Mouse (Mus musculus) small intestine, adult 2 months (tissue): ENCODE measurements around the gene Prkci. TPM values are rescaled to one million over a fixed set of nuclear protein-coding genes. Genes with fewer than 3 reads are reported as not detected.

Experiments used
- H3K27ac ChIP-seq: fragments of 200-500 bp; 2 replicates; pipeline ENCODE4 v1.5.1; 2012; ENCODE audit warnings: low read depth, low read length, control low read depth, inconsistent platforms; ENCODE audit not compliant: insufficient read depth
- H3K27me3 ChIP-seq: fragments of 200-500 bp; 2 replicates; pipeline ENCODE4 v1.6.1; 2012; ENCODE audit warnings: mild to moderate bottlenecking, moderate library complexity, low read length, inconsistent platforms; ENCODE audit not compliant: control insufficient read depth, insufficient read depth
- H3K36me3 ChIP-seq: fragments of 200-500 bp; 2 replicates; pipeline ENCODE4 v1.6.1; 2012; ENCODE audit warnings: mild to moderate bottlenecking, low read length, control low read depth, inconsistent platforms; ENCODE audit not compliant: control insufficient read depth, insufficient read depth
- H3K4me1 ChIP-seq: fragments of 200-500 bp; 2 replicates; pipeline ENCODE4 v1.6.1; 2012; ENCODE audit warnings: low read length, inconsistent platforms, mixed read lengths; ENCODE audit not compliant: control insufficient read depth, insufficient read depth, insufficient read length
- H3K4me3 ChIP-seq: fragments of 200-500 bp; 2 replicates; pipeline ENCODE4 v1.5.1; 2012; ENCODE audit warnings: low read depth, mild to moderate bottlenecking, control low read depth, inconsistent platforms, low read length, moderate library complexity
- CTCF ChIP-seq: fragments of 200-500 bp; IDR thresholded peaks from 2 replicates; pipeline ENCODE4 v1.5.1; 2012; ENCODE audit warnings: low read depth, mild to moderate bottlenecking, control low read depth, inconsistent platforms, low read length, moderate library complexity, mixed read lengths; ENCODE audit not compliant: insufficient replicate concordance, insufficient read length; ENCODE audit errors: extremely low read depth
- POLR2A ChIP-seq: fragments of 200-500 bp; IDR thresholded peaks from 2 replicates; pipeline ENCODE4 v1.6.1; 2012; ENCODE audit warnings: low read depth, mild to moderate bottlenecking, control low read depth, inconsistent platforms, low read length, moderate library complexity
- WGBS: fragments of 180-500 bp; shearing (Covaris S2); methylation state at CpG from one replicate; pipeline ENCODE4 v1.1.7; 2018; 5-methylcytosine and 5-hydroxymethylcytosine counted together
- polyA plus RNA-seq: library from polyadenylated mRNA; depleted of rRNA; stranded (reverse); fragments of >200 nt; gene quantifications from 2 replicates; pipeline ENCODE4 v1.2.3, GENCODE M21; 2012

Prkci gene
- polyA plus RNA-seq, 1 experiment: 7.0 TPM

- WGBS: 76% methylated on average over 8 of the region's 8 CpGs
- Histone ChIP-seq H3K27ac (peak overlapping the region; percentile 70), H3K4me1 (peaks cover 5% of the 10 kb centered on the region), H3K27me3 (no peaks in the 10 kb centered on the region), H3K4me3 (peak overlapping the region; percentile 29; the same call in 1 of the 2 replicates), H3K36me3 (no peaks in the 10 kb centered on the region)
- no peak for TF ChIP-seq POLR2A
- no peak for TF ChIP-seq CTCF
Measured at GRCm38 (mm10) chr3:31060745-31061102, 65.2 kb downstream of the Prkci start.

GRCm38 (mm10) chr3:31061103-31061785 lies 65.7 kb downstream of the Prkci start:
- H3K27ac ChIP-seq: peak overlapping the region; percentile 70
- peak overlapping the region; percentile 29; the same call in 1 of the 2 replicates for H3K4me3 ChIP-seq
- peaks cover 5% of the 10 kb centered on the region for H3K4me1 ChIP-seq
- TF ChIP-seq CTCF: no peak
- TF ChIP-seq POLR2A: no peak
- H3K27me3 ChIP-seq: no peaks in the 10 kb centered on the region
- H3K36me3 ChIP-seq: no peaks in the 10 kb centered on the region
- WGBS: 71% methylated on average over 20 of the region's 20 CpGs

- Histone ChIP-seq H3K4me3 (0 out of 2 replicates have a peak overlapping the region, but pooled peaks have one; percentile 20), H3K27me3 (no peaks in the 10 kb centered on the region), H3K36me3 (no peaks in the 10 kb centered on the region), H3K27ac (0 out of 2 replicates have a peak overlapping the region, but pooled peaks have one; percentile 0), H3K4me1 (peaks cover 5% of the 10 kb centered on the region)
- TF ChIP-seq CTCF (peak; percentile 33; the same call in 1 of the 2 replicates), POLR2A (no peak)
- 77% methylated on average over 4 of the region's 4 CpGs for whole genome bisulfite sequencing
Measured at GRCm38 (mm10) chr3:31061786-31062120, 66.2 kb downstream of the Prkci start.

- Histone ChIP-seq H3K27me3 (no peaks in the 10 kb centered on the region), H3K27ac (no peak overlapping the region), H3K4me3 (no peak overlapping the region), H3K36me3 (no peaks in the 10 kb centered on the region), H3K4me1 (peaks cover 5% of the 10 kb centered on the region)
- TF ChIP-seq CTCF (no peak), POLR2A (no peak)
- 82% methylated on average over 7 of the region's 7 CpGs for WGBS
Measured at GRCm38 (mm10) chr3:31062325-31062724, 66.8 kb downstream of the Prkci start.

GRCm38 (mm10) chr3:31068482-31068881 lies 72.9 kb downstream of the Prkci start:
- Histone ChIP-seq H3K4me3 (no peak overlapping the region), H3K27me3 (no peaks in the 10 kb centered on the region), H3K27ac (no peak overlapping the region), H3K4me1 (no peaks in the 10 kb centered on the region), H3K36me3 (no peaks in the 10 kb centered on the region)
- 88% methylated on average over 7 of the region's 7 CpGs for WGBS
- TF ChIP-seq CTCF (no peak), POLR2A (no peak)

- Histone ChIP-seq H3K27ac (no peak overlapping the region), H3K4me3 (no peak overlapping the region), H3K36me3 (no peaks in the 10 kb centered on the region), H3K27me3 (no peaks in the 10 kb centered on the region), H3K4me1 (peaks cover 10% of the 10 kb centered on the region; the same call in 1 of the 2 replicates)
- TF ChIP-seq POLR2A (no peak), CTCF (no peak)
- WGBS: 93% methylated on average over 14 of the region's 14 CpGs
Measured at GRCm38 (mm10) chr3:31071804-31072203, 76.3 kb downstream of the Prkci start.

GRCm38 (mm10) chr3:31075808-31076207 lies 80.3 kb downstream of the Prkci start:
- no peaks in the 10 kb centered on the region for H3K27me3 ChIP-seq
- peak overlapping the region; percentile 85 for H3K27ac ChIP-seq
- H3K36me3 ChIP-seq: no peaks in the 10 kb centered on the region
- H3K4me1 ChIP-seq: peaks cover 28% of the 10 kb centered on the region; the same call in 1 of the 2 replicates
- no peak overlapping the region for H3K4me3 ChIP-seq
- TF ChIP-seq POLR2A (no peak), CTCF (peak; percentile 25; the same call in 1 of the 2 replicates)
- 18% methylated on average over 11 of the region's 11 CpGs for WGBS
